Mouse (Mus musculus) kidney, adult 2 months (tissue): ENCODE measurements around the gene Lypd6.

Experiments used
- CTCF ChIP-seq: fragments of 200-500 bp; conservative IDR thresholded peaks from 2 replicates; pipeline ENCODE4 v1.5.1; 2011; ENCODE audit warnings: low read depth, mild to moderate bottlenecking, control low read depth, low read length, moderate library complexity, mixed read lengths; ENCODE audit not compliant: insufficient read depth, insufficient read length
- POLR2A ChIP-seq: fragments of 200-500 bp; IDR thresholded peaks from one replicate; pipeline ENCODE4 v1.6.1; 2011; ENCODE audit warnings: low read depth, low read length, control low read depth

DNA sequence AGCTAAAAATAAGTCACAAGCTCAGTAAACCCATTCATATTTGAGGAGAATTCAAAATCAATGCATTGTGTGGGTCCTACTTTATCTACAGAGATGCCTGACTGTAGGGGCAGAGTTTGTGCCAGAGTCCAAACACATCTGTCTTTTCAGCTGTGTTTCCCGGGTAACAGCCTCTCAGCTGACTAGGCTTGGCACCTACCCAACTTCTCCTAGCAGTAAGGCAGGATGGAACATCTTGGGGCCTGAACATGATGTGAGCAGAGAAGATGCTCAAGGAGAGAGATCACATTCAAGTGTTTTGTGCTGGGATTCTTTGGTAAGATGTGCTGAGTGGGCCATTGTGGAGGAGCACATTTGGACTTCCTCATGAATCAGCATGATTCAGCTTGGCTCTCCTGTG is 130.5 kb downstream of the Lypd6 start:
- TF ChIP-seq POLR2A: no peak
- no peak for TF ChIP-seq CTCF
